Mouse (Mus musculus): ENCODE data around the gene Gfod1.

Gene Gfod1

DNA sequence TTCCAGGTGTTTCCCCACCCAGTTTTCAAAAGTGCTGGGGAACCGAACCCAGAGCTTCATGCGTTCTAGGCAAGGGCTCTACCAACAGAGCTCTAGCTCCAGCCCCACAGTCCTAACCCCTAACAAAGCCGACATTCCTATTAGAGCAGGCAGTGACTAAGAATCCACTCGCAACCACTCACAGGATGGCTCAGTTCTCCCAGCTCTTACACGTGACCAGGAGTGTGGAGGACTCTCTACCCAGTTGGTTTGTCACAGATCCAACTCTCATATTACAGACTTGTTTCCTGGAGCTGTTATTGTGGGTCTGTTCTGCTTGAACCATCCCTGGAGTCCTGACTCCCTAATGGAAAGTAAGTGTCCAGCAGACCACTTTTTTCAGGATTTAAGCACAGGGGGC lies 40.3 kb downstream of the Gfod1 start:
- DNase-seq (ENCODE audit: low spot score): no peak

DNA sequence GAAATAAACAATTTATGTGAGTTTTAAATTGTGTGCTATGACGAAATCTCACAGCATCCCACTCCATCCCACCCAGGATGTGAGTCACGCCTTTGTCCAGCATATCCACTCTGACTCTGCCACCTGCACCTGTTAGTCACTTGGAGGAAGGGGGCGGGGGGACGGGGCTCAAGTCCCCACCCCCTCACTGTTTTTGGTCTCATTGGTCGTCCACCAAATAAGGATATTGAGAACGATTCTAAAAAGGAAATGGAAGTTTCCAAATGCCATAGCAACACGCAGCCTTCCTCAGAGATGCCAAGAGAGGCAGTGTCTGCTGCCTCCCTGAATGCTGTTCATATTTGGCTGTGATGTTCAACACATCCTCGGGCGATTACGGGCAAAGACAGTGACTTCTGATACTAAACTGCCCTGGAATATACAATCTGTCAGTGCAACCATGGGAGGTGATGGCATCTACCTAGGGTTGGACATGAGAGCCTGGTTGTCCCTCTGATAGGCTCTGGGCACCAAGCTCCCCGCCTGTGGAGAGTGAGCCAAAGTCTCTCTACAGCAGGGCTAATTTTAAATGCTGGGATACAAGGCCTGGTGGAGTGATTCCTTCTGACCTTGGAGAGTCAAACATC lies 41.7 kb downstream of the Gfod1 start:
- DNase-seq (ENCODE audit: low spot score): no peak

DNA sequence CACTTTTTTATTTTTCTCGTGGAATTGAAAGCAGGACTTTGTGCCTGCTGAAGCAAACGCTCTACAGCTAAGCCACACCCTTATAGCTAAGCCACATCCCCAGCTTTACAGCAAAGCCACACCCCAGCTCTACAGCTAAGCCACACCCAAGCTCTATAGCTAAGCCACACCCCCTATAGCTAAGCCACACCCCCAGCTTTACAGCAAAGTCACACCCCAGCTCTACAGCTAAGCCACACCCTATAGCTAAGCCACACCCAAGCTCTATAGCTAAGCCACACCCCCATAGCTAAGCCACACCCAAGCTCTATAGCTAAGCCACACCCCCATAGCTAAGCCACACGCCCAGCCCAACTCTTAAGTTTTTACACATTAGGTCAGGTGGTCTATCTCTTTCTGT lies 42.7 kb downstream of the Gfod1 start:
- peak; percentile 26 for DNase-seq (ENCODE audit: low spot score)

DNA sequence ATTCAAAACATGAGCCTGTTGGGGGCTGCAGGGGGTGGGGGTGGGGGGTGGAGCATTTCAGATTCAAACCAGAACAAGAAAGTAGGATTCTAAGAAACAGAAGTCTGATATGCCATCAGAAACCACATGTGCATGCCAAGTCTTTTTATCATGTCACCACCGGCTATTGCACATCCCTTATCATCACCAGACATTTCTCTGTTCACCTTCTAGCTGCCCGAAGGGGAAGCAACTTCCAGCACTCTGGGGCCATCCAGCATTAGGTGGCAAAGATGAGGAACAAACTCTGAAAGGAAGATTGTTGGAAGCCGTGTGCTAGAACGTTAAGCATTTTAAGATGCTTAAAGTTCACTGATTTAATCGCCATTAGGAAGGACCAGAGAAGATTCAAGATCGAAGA lies 43.2 kb downstream of the Gfod1 start:
- no peak for DNase-seq (ENCODE audit: low spot score)

DNA sequence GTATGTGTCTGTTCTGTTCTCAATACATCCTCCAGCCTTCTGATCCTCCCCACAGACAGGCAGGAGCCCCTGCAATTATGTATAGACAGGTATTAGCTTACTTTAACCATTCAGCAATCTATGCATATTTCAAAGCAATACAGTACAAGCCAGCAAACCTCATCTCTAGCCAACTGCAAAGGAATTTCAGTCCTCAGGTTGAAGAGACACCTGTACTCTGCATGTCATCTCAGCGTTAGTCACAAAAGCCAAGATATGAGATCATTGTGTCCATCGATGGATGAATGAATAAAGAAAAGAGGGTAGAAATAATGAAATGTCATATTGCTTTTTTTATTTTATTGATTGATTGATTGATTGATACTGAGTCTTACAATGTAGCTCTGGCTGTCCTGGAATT lies 47.5 kb downstream of the Gfod1 start:
- DNase-seq (ENCODE audit: low spot score): no peak

DNA sequence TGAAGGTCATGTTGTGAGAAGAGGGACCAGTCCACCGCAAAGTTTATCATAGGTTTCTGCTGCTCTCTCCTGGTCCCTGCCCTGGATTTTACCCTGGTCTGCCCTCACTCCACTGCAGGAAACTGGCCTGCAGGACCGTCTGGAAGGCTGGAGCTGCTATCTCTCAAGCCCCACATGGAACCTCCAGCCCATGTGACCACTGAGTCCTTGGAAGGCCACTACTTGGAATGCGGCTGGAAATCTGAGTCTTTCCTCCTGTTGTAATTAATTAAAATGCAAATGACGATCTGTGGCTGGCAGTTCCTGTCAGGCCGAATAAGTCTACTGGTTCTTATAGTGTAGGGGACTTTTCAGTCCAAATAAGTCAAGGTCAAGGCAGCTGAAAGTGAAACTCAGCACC lies 50.4 kb downstream of the Gfod1 start:
- no peak for DNase-seq (ENCODE audit: low spot score)

DNA sequence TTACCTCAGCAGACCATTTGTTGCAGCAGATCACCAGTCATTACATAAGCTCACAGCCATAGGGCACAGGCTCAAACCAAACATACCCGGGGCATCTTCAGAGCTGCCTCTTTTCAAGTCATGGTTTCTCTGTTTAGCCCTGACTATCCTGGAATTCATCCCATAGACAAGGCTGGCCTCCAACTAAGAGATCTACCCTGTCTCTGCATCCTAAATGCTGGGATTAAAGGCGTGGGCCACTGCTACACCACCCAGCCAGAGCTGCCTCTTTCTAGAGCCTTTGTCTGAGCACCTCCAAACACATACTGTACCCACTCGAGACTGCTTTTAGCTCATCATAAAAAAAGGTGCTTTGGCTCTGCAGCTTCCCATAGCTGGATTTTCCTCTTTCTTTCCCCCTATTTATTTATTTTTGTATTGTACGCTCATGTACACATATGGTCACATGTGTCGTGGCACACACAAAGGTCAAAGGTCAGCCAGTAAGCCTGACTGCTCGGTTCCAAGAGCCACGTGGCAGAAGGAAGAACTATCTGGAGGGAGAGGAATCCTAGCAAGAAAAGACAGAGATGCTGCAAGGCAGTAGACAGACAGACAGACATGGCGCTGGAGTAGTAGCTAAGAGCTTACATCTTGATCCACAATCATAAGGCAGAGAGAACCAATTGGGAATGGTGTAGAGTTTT lies 51.7 kb downstream of the Gfod1 start:
- no peak for DNase-seq (ENCODE audit: low spot score)

DNA sequence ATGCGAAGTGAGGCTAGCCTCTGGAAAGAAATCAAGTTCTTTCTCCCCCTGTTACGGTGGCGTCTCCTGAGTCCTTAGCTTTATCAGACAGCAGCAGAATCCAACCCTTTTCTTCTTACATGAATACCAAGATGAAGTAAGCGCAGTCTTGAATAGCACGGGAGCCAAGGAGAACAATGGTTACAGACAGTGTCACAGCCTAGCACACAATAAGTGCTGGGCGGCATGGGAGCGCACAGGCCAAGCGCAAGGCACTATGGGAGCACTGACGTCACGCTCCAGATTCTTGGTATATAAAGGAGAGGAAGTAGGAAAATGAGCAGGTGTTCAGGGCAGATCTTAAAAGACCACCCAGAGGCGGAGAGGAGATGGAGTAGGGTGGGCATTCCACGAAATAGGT lies 52.6 kb downstream of the Gfod1 start:
- DNase-seq (ENCODE audit: low spot score): no peak

DNA sequence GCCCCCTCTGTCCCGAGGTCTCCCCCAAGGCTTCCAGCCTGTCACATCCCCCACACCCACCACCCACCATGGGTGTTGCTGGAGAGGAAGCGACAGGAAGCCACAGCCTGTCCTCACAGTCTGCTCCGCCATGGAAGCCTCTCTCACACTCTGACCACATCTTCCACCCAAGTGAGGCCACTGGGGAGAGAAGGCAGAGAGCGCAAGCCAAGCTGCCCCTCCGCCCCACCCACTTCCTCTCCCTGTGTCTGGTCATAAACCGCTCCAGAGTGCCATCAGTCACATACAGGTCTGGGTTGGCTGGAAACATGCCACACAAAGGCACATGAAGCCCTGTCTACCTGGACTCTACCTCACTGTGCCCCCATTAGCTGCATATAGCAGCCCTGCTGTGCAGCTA lies 53.3 kb downstream of the Gfod1 start:
- peak; percentile 76 for DNase-seq (ENCODE audit: low spot score)

DNA sequence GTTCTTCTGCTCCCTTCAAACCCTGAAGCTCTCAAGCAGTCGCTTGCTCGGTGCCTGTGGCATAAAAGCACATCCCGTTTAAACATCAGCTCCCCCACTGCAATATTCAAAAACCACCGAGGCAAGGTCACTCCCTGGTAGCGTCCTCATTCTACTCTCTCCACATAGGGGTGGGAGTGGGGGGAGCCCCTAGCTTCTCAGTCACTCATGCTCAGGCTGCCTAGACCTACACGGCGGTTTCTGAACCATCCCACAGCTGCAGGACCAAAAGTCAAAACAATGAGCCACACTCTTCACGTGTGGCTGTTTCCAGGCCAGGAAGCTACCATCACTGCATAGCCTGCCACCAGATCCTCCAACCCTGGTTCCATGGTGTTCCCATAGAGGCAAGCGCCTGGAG lies 53.9 kb downstream of the Gfod1 start:
- DNase-seq (ENCODE audit: low spot score): peak; percentile 37

DNA sequence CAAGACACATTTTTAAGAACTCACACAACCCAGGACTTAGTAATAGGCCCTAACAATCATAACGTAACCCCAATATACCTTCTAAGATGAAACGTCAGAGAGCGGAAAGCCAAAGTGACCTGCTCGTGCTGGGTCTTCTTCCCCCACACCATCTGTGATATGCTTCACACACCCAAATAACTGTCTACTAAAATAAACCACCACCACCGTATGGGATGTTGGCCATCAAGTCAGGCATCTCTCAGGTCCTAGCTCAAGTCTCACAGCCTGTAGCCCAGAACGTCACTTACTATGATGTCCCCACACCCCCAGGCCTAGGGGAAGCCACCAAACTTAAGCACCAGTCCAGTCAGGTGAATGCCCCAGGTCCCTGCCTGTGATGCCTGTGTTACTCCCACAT lies 55.6 kb downstream of the Gfod1 start:
- DNase-seq (ENCODE audit: low spot score): no peak

DNA sequence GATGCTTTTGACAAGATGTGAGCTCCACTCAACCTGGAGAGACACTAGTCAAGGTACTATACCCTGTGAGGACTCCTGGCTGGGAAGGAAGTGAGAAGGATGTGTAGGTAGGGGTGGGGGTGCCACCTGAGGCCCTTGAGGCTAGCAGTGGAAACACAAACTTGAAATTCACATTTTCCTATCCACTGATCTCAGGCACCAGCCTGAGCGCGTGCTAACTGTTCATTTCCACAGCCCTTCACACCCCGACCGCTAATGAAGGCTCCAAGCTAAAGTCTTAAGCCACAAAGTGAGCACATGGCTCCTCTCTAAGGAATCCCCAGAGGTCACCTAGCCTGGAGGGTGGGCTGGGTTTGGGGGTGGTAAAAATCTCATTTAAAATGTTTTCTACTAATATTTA lies 57.1 kb downstream of the Gfod1 start:
- DNase-seq (ENCODE audit: low spot score): no peak

DNA sequence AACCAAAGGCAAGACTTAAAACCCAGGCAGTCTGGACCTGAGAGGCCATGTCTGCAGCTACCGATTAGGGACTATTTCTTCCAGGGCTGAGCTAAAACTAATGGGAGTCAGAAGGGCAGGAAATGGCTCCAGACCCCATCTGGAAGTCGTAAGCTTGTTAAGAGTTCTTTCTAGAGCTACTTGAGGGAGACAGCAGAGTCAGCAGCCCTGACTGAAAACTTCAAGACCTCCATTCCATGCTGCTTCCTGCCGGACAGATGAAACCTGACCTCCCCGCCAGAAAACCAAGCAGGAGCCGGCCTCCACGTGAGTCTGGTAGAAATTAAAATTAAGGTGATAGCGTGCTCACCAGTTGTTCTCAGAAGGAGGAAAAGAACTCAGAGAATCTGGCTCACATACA lies 60.2 kb downstream of the Gfod1 start:
- no peak for DNase-seq (ENCODE audit: low spot score)

DNA sequence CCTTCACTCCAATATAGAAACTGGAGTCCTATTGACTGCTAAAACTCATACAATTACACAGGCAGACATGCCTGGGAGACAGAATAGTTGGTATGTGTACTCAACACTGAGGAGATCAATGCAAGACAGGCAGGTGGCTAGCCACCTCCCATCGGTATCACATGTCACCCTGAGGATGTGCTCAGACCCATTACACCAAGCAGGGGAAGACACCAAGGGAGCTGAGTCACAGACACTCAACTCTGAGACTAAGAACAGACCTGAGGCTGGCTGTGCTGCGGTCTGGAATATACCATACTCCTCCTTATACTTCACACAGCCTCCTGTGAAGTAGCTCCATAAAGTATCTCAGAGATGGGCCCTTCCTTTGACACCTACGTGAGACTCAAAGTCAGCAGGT lies 60.7 kb downstream of the Gfod1 start:
- peak; percentile 37 for DNase-seq (ENCODE audit: low spot score)

DNA sequence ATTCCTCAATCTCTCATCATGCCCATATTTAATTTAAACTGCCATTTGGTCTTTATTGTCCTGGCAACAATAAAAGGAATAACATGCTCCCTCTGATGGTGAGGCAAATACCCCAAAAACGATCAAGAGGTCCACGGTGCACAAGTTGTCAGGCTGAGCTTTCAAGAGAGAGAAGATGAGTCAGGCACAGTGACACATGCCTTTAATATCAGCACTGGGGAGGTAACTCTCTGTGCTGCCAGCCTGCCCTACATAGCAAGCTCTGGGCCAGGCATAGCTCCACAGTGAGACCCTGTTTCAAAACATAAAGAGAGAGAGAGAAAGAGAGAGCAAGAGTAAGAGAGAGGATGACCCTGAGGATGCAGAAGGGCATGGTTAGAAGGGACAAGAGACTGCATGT lies 62.2 kb downstream of the Gfod1 start:
- no peak for DNase-seq (ENCODE audit: low spot score)

DNA sequence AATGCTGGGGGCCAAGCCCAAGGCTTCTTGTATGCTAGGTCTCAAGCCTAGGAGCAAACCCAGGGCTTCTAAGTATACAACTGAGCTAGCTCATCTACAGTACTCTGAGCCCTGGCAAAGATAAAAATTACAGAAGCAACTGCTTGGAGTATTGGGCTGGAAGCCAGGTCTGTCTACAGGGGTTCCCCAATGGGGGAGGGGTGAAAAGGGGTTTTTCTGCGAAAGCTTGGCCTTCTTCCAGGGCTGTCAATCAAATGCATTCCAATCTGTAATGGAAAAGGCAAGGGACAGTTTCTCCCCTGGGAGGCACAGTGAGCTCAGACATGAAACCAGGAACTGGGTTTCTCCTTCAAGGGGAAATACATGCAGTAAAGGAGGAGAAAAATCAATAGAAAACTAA lies 62.9 kb downstream of the Gfod1 start:
- no peak for DNase-seq (ENCODE audit: low spot score)

DNA sequence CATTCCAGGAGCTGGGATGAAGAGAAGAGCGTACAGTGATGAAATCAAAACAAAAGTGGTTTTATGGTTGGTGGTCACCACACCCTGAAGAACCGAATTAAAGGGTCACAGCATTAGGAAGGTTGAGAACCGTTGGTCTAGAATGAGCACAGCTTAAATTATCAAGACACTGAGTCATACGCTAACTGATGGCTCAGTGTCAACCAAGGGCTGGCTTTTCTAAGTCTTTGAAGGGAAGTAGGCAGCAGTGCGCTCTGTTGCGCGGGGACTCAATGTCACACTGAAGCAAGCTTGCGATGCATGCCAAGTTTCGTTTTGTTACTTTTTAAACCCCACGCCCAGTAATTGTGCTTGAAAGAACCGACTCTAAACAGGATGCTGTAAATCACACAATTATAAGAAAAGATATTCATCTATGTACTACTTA lies 64.2 kb downstream of the Gfod1 start:
- DNase-seq (ENCODE audit: low spot score): peak; percentile 49

DNA sequence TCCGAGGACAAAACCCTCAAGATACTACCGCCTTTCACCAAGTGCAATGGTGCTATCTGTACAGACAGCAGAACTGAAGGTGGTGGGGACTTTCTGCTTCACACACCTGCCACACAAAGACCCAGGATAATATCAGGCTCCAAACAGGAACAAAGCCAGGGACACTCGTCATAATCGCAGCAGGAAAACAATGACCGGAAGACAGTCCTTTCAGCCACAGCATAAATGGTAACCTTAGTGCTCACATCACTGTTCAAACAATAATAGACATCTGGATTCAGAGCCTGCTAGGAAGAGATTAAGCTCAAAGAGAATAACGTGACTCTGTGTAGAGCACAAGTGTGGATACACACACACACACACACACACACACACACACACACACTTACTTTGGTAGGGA lies 67.3 kb downstream of the Gfod1 start:
- no peak for DNase-seq (ENCODE audit: low spot score)

DNA sequence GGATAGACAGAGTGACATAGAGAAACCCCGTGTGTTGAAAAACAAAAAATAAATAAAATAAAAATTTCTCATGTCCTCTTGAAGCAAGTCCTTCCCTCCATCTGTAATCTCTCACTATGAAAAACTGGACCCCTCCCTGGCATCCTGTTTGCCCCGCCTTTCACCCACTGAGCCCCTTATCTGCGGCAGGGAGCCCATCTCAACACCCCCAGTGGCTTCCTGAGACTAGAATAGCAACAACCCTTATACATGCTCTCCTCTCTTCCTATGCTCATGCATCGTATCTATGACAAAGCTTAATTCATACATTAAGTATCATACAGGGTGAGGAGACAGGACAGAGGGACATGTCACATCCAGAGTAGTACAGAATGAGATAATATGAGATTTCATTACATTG lies 68.0 kb downstream of the Gfod1 start:
- no peak for DNase-seq (ENCODE audit: low spot score)

DNA sequence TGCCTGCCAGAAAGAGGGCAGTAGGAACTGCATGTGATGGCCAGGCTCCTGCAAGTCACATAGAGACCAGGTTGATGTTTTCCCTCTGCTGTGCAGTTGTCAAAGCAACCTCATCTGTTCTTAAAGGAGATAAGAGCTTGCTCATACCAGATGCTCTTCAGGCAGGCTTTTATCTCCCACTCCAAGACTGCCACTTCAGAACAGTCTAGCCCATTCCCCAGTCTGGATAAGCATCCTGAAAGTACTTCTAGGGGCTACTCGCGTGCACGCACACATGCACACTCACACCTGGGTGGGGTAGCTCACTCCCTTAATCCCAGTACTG lies 68.4 kb downstream of the Gfod1 start:
- DNase-seq (ENCODE audit: low spot score): no peak

DNA sequence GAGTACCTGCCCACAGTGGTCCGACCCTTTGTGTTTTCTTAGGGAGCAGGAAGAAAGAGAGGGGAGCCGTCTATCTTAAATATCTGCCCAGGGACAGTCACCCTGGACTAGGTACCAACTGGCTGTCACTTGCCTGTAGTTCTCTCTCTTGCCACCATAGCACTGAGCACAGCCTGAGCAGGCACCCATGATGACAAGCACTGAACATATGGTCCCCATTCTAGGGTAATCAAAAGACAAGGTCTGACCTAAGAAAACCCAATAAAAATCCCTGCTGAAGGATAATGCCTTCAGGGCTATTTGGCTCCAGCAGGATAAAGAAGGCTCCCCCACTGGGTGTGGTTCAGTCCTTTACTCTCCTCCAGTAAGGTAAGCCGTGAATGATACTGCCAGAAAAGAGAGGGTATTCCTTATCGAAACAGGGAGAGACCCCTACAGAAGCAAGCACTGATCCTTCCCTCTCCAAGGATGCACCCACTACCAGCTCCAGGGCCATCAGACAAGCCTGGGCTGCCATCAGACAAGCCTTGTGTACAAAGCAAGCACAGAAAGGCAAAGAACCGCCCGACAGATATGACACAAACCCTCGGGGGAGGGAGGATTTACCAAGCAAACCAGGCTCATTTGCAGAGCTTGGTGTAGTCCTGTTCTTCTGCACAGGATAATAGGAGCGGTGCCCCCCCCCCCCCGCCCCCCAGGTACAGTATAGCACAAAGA lies 68.9 kb downstream of the Gfod1 start:
- DNase-seq (ENCODE audit: low spot score): no peak

DNA sequence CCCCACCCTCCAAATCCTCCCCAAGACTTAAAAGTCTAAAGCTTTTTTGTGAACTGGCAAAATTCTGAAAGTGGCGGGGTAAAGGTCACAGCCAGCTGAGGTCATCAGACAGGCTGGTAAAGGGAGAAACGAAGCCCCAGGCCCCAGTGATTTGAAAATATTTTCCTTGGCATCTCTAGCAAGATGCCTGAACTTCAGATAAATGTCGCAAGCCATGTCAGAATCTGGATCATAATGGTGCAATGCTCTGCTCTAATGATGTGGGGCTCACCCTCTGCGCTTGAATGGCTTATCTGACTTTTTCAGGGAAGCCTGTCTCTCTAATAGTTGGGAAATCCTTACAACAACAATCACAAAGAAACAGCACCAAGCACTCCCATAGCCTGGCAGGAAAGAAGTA lies 70.6 kb downstream of the Gfod1 start:
- no peak for DNase-seq (ENCODE audit: low spot score)

DNA sequence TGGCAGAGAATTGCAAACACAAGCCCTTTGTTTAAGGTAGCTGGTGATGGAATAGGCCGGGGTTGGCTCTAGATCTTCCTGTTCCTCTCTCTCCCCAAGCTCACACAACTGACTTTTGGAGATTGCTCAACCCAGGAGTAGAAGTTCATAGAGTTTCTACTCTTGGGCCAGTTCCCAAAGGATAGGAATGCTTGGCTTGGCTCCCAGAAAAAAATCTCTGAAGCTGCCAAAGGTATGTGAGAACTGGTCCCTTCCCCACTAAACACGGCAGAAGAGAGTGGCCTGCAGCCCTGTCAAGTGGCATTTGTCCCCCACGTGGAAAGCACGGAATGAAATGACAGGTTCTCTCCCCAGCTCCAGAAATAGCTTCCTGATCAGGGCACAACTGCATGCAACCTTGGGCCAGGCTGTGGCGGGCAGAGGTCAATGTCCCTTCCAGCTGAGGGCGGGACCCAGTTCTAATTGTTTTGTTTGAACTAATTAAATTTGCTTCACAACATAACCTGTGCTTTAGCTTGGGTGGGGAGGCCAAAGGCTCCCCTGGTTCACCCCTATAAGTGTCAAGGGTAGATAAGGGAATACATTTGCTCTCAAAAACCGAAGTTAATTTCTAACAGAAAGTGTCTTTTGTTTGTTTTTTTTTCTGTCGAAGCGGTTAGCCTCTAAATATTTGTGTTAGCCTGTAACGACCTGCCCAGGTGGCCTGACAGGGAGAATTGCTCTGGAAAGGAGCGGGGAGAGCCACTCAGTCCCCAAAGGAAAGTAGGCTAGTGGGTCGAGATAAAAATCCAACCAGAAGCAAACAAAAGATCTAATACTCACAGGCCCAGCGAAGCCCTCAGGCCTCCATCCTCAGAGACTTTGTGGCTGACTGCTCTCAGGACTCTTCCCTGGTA lies 71.8 kb downstream of the Gfod1 start:
- no peak for DNase-seq (ENCODE audit: low spot score)
